Mouse (Mus musculus): ENCODE data around the gene Ets1.

- TF ChIP-seq CTCF (IDR thresholded peaks at IDR 0.05; ENCODE audit: extremely low read depth, insufficient read depth, low read length) (no peak), POLR2A (IDR thresholded peaks at IDR 0.05; ENCODE audit: extremely low read depth, insufficient read depth, low read length) (no peak)
These were observed 55.3 kb downstream of the Ets1 start for GRCm38 (mm10) chr9:32691151-32691925.

Measured in cortical plate, adult 2 months (tissue).